Mouse (Mus musculus): ENCODE results near the gene Stx17.

Stx17 gene

DNA sequence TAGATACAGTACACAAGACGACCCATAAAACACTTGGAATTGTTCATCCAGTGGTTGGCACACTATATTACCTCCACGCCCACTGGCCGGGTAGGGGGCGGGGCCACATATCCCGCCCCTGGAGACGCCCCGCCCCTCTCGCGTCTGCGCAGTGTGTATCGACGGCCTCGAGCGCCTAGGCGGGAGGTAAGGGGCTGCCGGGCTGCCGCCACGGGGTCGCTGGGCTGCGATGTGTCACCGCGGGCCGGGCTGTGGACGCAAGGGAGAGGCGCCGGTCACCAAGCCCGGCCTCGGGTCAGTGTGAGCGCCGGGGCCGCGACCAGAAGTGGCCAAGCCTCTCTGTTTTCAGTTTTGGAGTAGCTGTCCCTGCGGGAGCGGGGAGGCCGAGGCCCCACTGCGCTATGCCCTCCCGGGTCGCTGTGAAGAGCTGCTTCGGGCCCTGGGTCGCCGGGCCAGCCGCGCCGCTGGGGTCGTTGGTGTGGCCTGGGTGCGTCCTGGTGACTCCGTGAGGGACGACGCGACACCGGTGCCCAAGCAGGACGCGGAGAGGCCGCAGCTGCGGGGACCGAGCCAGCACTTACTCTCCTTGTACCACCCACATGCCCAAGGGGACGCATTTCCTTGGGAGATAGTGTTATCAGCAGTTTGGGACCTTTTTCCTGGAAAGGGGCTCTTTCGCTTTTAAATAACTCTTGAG is at the start of gene Stx17:
Gene Stx17 (plus strand): TSS at position 143 of the 697 bp plus-strand sequence.
- peak; percentile 82 for DNase-seq (ENCODE audit: low spot score)

- DNase-seq (ENCODE audit: low spot score) = peak; percentile 36
Measured at GRCm38 (mm10) chr4:48076693-48077471, 47.8 kb upstream of the Stx17 start.

GRCm38 (mm10) chr4:48078213-48078612 is 46.5 kb upstream of the Stx17 start:
- no peak for DNase-seq (ENCODE audit: low spot score)

GRCm38 (mm10) chr4:48079285-48080039 is 45.3 kb upstream of the Stx17 start:
- no peak for DNase-seq (ENCODE audit: low spot score)

DNA sequence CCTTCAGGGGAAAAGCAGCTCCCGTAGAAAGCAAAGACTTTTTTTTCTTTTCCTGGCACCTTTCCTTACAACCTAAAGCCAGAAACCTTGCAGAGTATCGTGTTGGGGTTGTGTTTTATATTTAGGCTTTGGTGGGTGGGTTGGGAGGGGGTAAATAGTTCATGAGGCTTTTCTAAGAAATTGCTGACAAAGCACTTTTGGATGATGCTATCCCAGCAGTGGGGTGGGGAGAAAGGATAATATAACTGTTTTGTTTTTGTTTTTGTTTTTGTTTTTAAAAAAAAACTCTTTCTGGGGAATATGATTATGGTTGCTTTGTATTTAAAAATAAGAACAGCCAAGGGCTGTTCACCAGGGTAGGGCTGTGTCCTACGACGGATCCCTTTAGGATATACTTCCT is 41.3 kb upstream of the Stx17 start:
- no peak for DNase-seq (ENCODE audit: low spot score)

GRCm38 (mm10) chr4:48086609-48087008 is 38.1 kb upstream of the Stx17 start:
- no peak for DNase-seq (ENCODE audit: low spot score)

DNA sequence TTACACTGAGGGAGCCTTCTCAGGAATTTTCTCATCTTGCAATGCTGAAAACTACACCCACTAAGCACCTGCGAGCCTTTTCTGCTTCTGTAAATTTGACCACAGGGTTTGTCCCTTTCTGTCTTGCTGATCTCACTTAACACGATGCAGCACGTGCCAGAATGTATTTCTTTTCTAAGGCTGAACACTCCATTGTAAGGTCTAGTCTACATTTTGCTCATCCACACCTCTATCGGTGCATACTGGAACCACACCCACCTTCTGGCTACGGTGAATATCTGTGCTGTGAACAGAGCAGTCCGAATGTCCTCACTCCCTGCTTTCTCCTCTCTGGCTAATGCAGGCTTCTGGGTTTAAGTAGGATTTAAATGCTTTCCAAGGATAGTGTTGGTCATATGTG is 37.2 kb upstream of the Stx17 start:
- no peak for DNase-seq (ENCODE audit: low spot score)

- no peak for DNase-seq (ENCODE audit: low spot score)
Measured at GRCm38 (mm10) chr4:48093221-48093620, 31.5 kb upstream of the Stx17 start.

GRCm38 (mm10) chr4:48100217-48100616 is 24.5 kb upstream of the Stx17 start:
- no peak for DNase-seq (ENCODE audit: low spot score)

DNA sequence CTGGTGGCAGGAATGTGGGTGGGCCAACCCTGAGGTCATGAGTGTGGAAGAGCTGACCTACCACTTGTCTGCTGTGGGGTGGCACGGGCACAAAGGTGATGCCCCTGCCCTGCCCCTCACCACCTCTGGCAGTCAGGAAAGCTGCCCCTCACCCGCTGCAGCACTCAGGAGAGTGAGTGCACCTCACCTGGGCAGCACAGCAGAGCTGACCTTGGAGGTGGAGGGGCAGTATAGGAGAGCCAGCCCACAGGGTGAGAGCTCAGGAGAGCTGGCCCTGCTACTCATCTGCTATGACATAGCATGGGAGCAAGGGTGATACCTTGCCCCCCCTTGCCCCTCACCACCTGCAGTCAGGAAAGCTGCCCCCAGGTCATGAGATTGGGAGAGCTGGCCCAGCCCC is 22.7 kb upstream of the Stx17 start:
- no peak for DNase-seq (ENCODE audit: low spot score)

GRCm38 (mm10) chr4:48105387-48105786 is 19.3 kb upstream of the Stx17 start:
- no peak for DNase-seq (ENCODE audit: low spot score)

DNA sequence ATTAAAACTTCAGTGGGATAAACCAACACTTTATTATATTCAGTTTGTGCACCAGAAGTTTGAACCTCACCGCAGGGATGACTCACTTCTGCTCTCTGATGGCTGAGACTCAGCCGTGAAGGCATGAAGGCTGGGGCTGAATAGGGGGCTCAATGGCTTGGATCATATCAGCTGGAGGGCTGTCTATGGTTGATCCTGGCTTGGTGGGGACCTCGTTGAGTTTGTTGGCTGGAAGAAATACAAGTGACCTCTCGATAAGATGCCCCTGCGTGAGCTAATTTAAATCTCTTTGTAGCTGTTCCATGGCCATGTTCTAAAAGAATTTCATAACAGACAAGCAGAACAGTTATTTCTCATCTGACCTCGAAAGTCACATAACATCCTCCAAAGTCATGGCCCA is 17.6 kb upstream of the Stx17 start:
- no peak for DNase-seq (ENCODE audit: low spot score)

DNA sequence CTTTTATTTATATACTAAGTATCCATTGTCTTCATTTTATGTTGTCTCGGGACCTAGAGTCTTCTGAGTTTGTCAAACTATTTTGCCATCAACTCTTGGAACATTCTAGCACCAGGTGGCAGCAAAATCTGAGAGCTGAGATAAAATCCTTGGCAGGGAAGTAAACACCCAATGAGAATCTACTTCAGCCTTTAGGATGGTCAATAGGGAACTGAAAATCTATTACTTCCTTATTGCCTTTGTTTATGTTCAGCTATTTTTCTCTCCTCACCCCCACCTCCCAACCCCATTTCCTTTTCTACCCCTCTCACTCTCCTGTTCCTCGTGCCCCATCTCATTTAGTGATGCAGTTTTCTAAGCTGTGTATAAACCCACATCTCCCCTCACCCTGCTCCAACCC is 16.1 kb upstream of the Stx17 start:
- no peak for DNase-seq (ENCODE audit: low spot score)

DNA sequence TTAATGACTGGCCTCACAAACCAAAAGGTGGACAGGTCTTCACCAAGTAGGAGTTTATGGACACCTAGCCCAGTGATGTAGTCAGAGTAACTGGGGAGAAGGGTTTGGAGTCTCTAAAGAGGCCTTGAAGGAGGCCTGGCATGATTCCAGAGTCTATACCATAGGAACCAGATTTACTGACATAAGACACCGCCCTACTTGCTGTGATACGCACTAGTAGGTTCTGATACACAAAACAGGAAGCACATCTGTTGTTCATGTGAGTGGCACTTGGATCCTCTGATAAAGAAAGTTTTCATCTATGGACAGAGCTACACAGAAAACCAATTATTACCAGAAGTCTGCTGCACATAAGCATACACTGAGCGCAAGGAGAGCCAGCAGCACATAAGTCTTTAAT is 14.4 kb upstream of the Stx17 start:
- DNase-seq (ENCODE audit: low spot score) = no peak

GRCm38 (mm10) chr4:48116191-48116590 is 8.5 kb upstream of the Stx17 start:
- peak; percentile 62 for DNase-seq (ENCODE audit: low spot score)

GRCm38 (mm10) chr4:48124416-48124772 is 321 bp upstream of the Stx17 start:
- DNase-seq (ENCODE audit: low spot score) = no peak

DNA sequence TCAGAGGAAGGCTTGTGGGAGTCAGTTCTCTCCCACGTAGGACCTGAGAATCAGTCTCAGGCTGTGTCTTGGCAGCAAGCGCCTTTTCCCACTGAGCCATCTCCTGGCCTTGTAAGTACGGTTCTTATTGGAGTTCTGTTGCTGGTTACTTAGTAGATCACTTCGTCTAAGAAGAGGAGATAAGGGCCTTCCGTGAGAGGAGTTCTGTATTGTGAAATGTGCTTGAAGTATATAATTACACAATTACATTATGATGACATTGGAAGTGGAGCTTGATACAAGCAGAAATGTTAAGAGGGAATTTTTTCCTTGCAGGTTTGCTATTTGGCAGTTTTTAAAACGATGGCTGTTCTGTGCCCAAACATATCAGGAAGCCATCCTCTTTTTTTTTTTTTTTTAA is 5.6 kb downstream of the Stx17 start:
- DNase-seq (ENCODE audit: low spot score) = no peak

DNA sequence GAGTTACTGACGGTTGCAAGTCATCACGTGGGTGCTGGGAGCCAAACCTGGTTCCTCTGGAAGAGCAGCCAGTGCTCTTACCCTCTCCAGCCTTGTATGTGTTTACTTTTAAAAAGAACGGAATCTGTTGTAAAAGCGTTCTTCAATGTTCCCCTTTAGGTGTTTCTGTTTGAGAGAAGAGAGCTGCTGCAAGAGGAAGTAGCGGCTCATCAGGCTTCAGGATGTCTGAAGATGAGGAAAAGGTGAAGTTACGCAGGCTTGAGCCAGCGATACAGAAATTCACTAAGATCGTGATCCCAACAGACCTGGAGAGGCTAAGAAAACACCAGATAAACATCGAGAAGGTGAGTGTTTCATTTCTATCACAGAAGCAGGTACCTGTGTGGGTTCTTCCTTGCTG is 6.9 kb downstream of the Stx17 start:
- no peak for DNase-seq (ENCODE audit: low spot score)

- no peak for DNase-seq (ENCODE audit: low spot score)
Measured at GRCm38 (mm10) chr4:48132721-48133120, 8.0 kb downstream of the Stx17 start.

GRCm38 (mm10) chr4:48149492-48149891 is 24.8 kb downstream of the Stx17 start:
- no peak for DNase-seq (ENCODE audit: low spot score)

DNA sequence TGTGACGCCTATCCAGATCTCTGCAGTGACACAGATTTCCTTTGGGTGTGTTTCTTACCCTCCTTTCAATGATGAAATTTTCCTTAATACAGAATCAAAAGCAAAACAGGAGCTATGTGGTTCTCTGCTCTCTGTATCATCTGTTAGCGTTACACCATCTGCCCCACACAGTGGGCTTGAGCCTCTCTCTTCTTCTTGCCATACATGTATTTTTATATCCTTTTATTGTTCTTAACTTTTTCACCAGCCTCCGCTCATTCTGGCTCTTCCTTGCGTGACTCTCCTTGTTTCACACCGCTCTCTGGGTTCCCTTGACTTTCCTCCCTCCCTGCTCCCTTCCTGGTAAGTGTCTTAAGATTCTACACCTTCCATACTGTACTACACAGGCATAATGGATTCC is 28.5 kb downstream of the Stx17 start:
- DNase-seq (ENCODE audit: low spot score) = no peak

DNA sequence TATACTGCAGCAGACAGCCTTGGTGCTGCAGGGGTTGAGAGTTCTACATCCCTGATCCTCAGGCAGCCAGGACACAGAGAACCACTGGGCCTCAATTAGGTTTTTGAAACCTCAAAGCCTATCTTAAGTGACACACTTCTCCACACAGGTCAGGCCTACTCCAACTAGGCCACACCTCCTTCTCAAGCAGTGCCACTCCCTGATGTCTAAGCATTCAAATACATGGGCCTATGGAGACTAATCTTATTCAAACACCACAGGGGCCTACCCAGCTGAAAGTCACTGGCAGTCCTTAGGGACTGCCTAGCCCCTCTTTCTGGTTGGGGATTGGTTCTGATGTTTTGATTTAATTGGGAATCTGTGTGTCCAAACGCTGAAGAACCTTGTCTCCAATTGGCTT is 31.1 kb downstream of the Stx17 start:
- no peak for DNase-seq (ENCODE audit: low spot score)

DNA sequence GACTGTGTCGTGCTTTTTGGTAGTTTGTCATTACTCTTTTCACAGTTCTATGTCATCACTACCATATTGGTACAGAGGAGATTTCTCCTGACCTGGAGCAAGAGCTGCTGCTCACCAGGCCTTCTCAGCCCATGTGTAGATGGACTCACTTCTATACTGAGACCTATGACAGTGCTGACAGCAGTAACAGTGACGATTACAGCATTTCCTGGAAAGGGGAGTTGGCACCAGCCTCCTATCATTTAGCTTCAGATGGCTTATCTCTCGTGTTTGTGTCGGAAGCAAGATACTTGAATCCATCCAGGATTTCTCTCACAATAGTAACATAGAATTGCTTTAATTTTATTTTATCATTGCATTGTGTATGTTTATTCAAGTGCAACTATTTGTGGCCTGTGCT is 35.7 kb downstream of the Stx17 start:
- no peak for DNase-seq (ENCODE audit: low spot score)
